Mouse (Mus musculus) MEL (cell line): ENCODE data around the gene Pbx2. TPM values are rescaled to one million over a fixed set of nuclear protein-coding genes. Genes with fewer than 3 reads are reported as not detected.

Experiments
- DNase-seq: peaks from one replicate; pipeline ENCODE4 v3.0.0; 2011; ENCODE audit warnings: low read depth, low spot score
- H3K27ac ChIP-seq: 2 replicates; pipeline ENCODE4 v1.5.1; 2012; ENCODE audit warnings: low read depth, mild to moderate bottlenecking, control low read depth, low read length, moderate library complexity; ENCODE audit not compliant: control insufficient read depth
- H3K27me3 ChIP-seq, 2 experiments: fragments of 150-350 bp in 1 of 2; sonication (generic) in 1 of 2; 2 replicates each; pipeline ENCODE4 v1.6.1; 2012; ENCODE audit warnings: low read length in 2 of 2, mild to moderate bottlenecking in 2 of 2, improper control_type of control experiment in 1 of 2, moderate library complexity in 1 of 2; ENCODE audit not compliant: insufficient read depth in 2 of 2, control insufficient read depth in 1 of 2
- H3K36me3 ChIP-seq, 2 experiments: 2 replicates each; pipeline ENCODE4 v1.6.1; 2012 to 2014; ENCODE audit warnings: low read length in 2 of 2, improper control_type of control experiment in 1 of 2, inconsistent platforms in 1 of 2, mild to moderate bottlenecking in 1 of 2; ENCODE audit not compliant: insufficient read depth in 2 of 2, control insufficient read depth in 1 of 2
- H3K4me1 ChIP-seq, 2 experiments: fragments of 150-350 bp in 1 of 2; sonication (generic) in 1 of 2; 2 replicates each; pipeline ENCODE4 v1.6.1; 2012; ENCODE audit warnings: low read length in 2 of 2, improper control_type of control experiment in 1 of 2, mild to moderate bottlenecking in 1 of 2; ENCODE audit not compliant: insufficient read depth in 2 of 2, control insufficient read depth in 1 of 2
- H3K4me3 ChIP-seq, 2 experiments: fragments of 150-350 bp in 1 of 2; sonication (generic) in 1 of 2; 2 replicates each; pipeline ENCODE4 v1.5.1; 2012; ENCODE audit warnings: low read depth in 2 of 2, low read length in 2 of 2, mild to moderate bottlenecking in 2 of 2, moderate library complexity in 2 of 2, control low read depth in 1 of 2, improper control_type of control experiment in 1 of 2; ENCODE audit not compliant: control insufficient read depth in 1 of 2, insufficient read depth in 1 of 2
- H3K79me2 ChIP-seq: 2 replicates; pipeline ENCODE4 v1.6.1; 2012; ENCODE audit warnings: mild to moderate bottlenecking, low read length, moderate library complexity; ENCODE audit not compliant: control insufficient read depth, poor library complexity, insufficient read depth
- H3K9ac ChIP-seq: 2 replicates; pipeline ENCODE4 v1.6.1; 2012; ENCODE audit warnings: low read depth, mild to moderate bottlenecking, control low read depth, low read length, moderate library complexity; ENCODE audit not compliant: control insufficient read depth, poor library complexity, severe bottlenecking
- H3K9me3 ChIP-seq: fragments of 150-350 bp; sonication (generic); replicated peaks from 2 replicates; pipeline ENCODE4 v1.6.1; 2012; ENCODE audit warnings: mild to moderate bottlenecking, low read length, improper control_type of control experiment, moderate library complexity; ENCODE audit not compliant: insufficient read depth
- BHLHE40 ChIP-seq: IDR thresholded peaks from 2 replicates; pipeline ENCODE4 v1.6.1; 2012; ENCODE audit warnings: low read depth, mild to moderate bottlenecking, inconsistent platforms, low read length, improper control_type of control experiment, borderline replicate concordance
- CHD1 ChIP-seq: IDR thresholded peaks from 2 replicates; pipeline ENCODE4 v1.6.1; 2012; ENCODE audit warnings: low read depth, mild to moderate bottlenecking, inconsistent platforms, low read length, improper control_type of control experiment
- CHD2 ChIP-seq: IDR thresholded peaks from 2 replicates; pipeline ENCODE4 v1.6.1; 2011; ENCODE audit warnings: low read length, improper control_type of control experiment
- ELF1 ChIP-seq: IDR thresholded peaks from 2 replicates; pipeline ENCODE4 v1.6.1; 2014; ENCODE audit warnings: low read depth, mild to moderate bottlenecking, inconsistent platforms, low read length, improper control_type of control experiment, moderate library complexity
- GABPA ChIP-seq: IDR thresholded peaks from 2 replicates; pipeline ENCODE4 v1.6.1; 2012; ENCODE audit warnings: low read depth, mild to moderate bottlenecking, inconsistent platforms, low read length, improper control_type of control experiment, moderate library complexity
- JUND ChIP-seq: IDR thresholded peaks from 2 replicates; pipeline ENCODE4 v1.6.1; 2011; ENCODE audit warnings: low read depth, mild to moderate bottlenecking, improper control_type of control experiment, low read length
- KAT2A ChIP-seq: conservative IDR thresholded peaks from 2 replicates; pipeline ENCODE4 v1.6.1; 2012; ENCODE audit warnings: low read depth, low read length, improper control_type of control experiment, inconsistent platforms
- MAX ChIP-seq: IDR thresholded peaks from 2 replicates; pipeline ENCODE4 v1.6.1; 2011; ENCODE audit warnings: low read length, improper control_type of control experiment
- MAZ ChIP-seq: IDR thresholded peaks from 2 replicates; pipeline ENCODE4 v1.6.1; 2012; ENCODE audit warnings: low read depth, mild to moderate bottlenecking, inconsistent platforms, low read length, improper control_type of control experiment
- MYB ChIP-seq: IDR thresholded peaks from 2 replicates; pipeline ENCODE4 v1.6.1; 2011; ENCODE audit warnings: mild to moderate bottlenecking, low read depth, low read length, improper control_type of control experiment
- POLR2A ChIP-seq, 2 experiments: IDR thresholded peaks; 2 replicates each; pipeline ENCODE4 v1.6.1; 2011 to 2012; ENCODE audit warnings: low read length in 2 of 2, mild to moderate bottlenecking in 2 of 2, control low read depth in 1 of 2, improper control_type of control experiment in 1 of 2, low read depth in 1 of 2, moderate library complexity in 1 of 2; ENCODE audit not compliant: control insufficient read depth in 1 of 2, insufficient read depth in 1 of 2, poor library complexity in 1 of 2
- POLR2AphosphoS2 ChIP-seq: IDR thresholded peaks from 2 replicates; pipeline ENCODE4 v1.6.1; 2011; ENCODE audit warnings: low read length, improper control_type of control experiment
- POLR2AphosphoS5 ChIP-seq: IDR thresholded peaks from 2 replicates; pipeline ENCODE4 v1.6.1; 2012; ENCODE audit warnings: low read depth, borderline replicate concordance, mild to moderate bottlenecking, inconsistent platforms, low read length, moderate library complexity, mixed read lengths
- RCOR1 ChIP-seq: IDR thresholded peaks from 2 replicates; pipeline ENCODE4 v1.6.1; 2012; ENCODE audit warnings: low read depth, mild to moderate bottlenecking, inconsistent platforms, low read length, improper control_type of control experiment
- SMC3 ChIP-seq: IDR thresholded peaks from 2 replicates; pipeline ENCODE4 v1.6.1; 2011; ENCODE audit warnings: low read depth, low read length, improper control_type of control experiment
- USF1 ChIP-seq: IDR thresholded peaks from 2 replicates; pipeline ENCODE4 v1.6.1; 2014; ENCODE audit warnings: low read depth, mild to moderate bottlenecking, inconsistent platforms, low read length, improper control_type of control experiment, moderate library complexity
- USF2 ChIP-seq, 2 experiments: IDR thresholded peaks; 2 replicates each; pipeline ENCODE4 v1.6.1; 2011 to 2012; ENCODE audit warnings: improper control_type of control experiment in 2 of 2, low read length in 2 of 2, borderline replicate concordance in 1 of 2, inconsistent platforms in 1 of 2, low read depth in 1 of 2, mild to moderate bottlenecking in 1 of 2; ENCODE audit not compliant: insufficient read depth in 1 of 2
- ZC3H11A ChIP-seq: IDR thresholded peaks from 2 replicates; pipeline ENCODE4 v1.6.1; 2012; ENCODE audit warnings: low read depth, mild to moderate bottlenecking, inconsistent platforms, low read length, improper control_type of control experiment
- ZKSCAN1 ChIP-seq: IDR thresholded peaks from 2 replicates; pipeline ENCODE4 v1.6.1; 2012; ENCODE audit warnings: low read depth, mild to moderate bottlenecking, inconsistent platforms, low read length, improper control_type of control experiment, moderate library complexity
- ZNF384 ChIP-seq: IDR thresholded peaks from 2 replicates; pipeline ENCODE4 v1.6.1; 2012; ENCODE audit warnings: low read depth, mild to moderate bottlenecking, inconsistent platforms, low read length, improper control_type of control experiment
- polyA plus RNA-seq, 2 experiments: library from polyadenylated mRNA; stranded (reverse) in 1 of 2; unstranded in 1 of 2; fragments of >175 nt in 1 of 2; fragments of >200 nt in 1 of 2; gene quantifications; 2 replicates each; pipeline versions ENCODE4 v1.2.1 to v1.2.4; 2012; ENCODE audit warnings: low replicate concordance in 2 of 2, low read depth in 1 of 2; ENCODE audit not compliant: insufficient read length in 2 of 2, insufficient read depth in 1 of 2, missing spikeins in 1 of 2
- total RNA-seq: library from RNA; depleted of rRNA; stranded (reverse); fragments of 300-350 nt; gene quantifications from 2 replicates; pipeline ENCODE4 v1.2.3, GENCODE M21; 2012

Pbx2 gene
- total and polyA plus RNA-seq, 3 experiments: 40.3 to 76.7 TPM; not detected in 1

GRCm38 (mm10) chr17:34578070-34578469, 13.0 kb upstream of the Pbx2 start:
- Histone ChIP-seq H3K4me3 (no peak overlapping the region), H3K4me1 (no peaks in the 10 kb centered on the region), H3K79me2 (no peaks in the 10 kb centered on the region), H3K9ac (no peak overlapping the region), H3K36me3 (no peaks in the 10 kb centered on the region), H3K27ac (no peak overlapping the region), H3K9me3 (no peaks in the 10 kb centered on the region), H3K27me3 (no peaks in the 10 kb centered on the region; a peak in 2 of 4 replicates)
- TF ChIP-seq RCOR1 (no peak), MAZ (no peak), USF1 (no peak), BHLHE40 (no peak), CHD1 (no peak), MAX (no peak)
- no peak for DNase-seq

GRCm38 (mm10) chr17:34582528-34582927, 8.5 kb upstream of the Pbx2 start:
- Histone ChIP-seq H3K27ac (no peak overlapping the region), H3K36me3 (peaks cover 0 to 3% of the 10 kb centered on the region in 2 experiments; a peak in 1 of 4 replicates), H3K27me3 (no peaks in the 10 kb centered on the region), H3K9ac (no peak overlapping the region), H3K4me3 (no peak overlapping the region), H3K9me3 (no peaks in the 10 kb centered on the region), H3K4me1 (peaks cover 0 to 6% of the 10 kb centered on the region in 2 experiments; a peak in 1 of 4 replicates), H3K79me2 (peaks cover 1% of the 10 kb centered on the region; the same call in 1 of the 2 replicates)
- DNase-seq: no peak
- TF ChIP-seq POLR2A (IDR thresholded peaks at IDR 0.05; ENCODE audit: control insufficient read depth in 1 of 2, insufficient read depth in 1 of 2, low read depth in 1 of 2, low read length in 2 of 2, poor library complexity in 1 of 2) (no peak), ZKSCAN1 (no peak), ELF1 (no peak), ZC3H11A (no peak), MYB (no peak), CHD1 (no peak), GABPA (no peak), JUND (no peak), POLR2AphosphoS5 (no peak), RCOR1 (no peak), USF2 (IDR thresholded peaks at IDR 0.05; ENCODE audit: borderline replicate concordance in 1 of 2, insufficient read depth in 1 of 2, low read depth in 1 of 2, low read length in 2 of 2) (no peak), ZNF384 (no peak), POLR2AphosphoS2 (no peak), KAT2A (no peak), CHD2 (no peak), BHLHE40 (no peak), MAX (no peak), SMC3 (no peak)
